Mouse (Mus musculus) hindbrain, postnatal 0 days (tissue): ENCODE measurements around the gene Slc1a3. TPM values are rescaled to one million over a fixed set of nuclear protein-coding genes. Genes with fewer than 3 reads are reported as not detected.

ENCODE experiments used
- ATAC-seq: fragments of 200-750 bp; cut with Nextera tagmentation; 2 replicates; pipeline ENCODE4 v1.8.0; 2017; ENCODE audit warnings: mild to moderate bottlenecking, moderate TSS enrichment, moderate library complexity
- DNase-seq: peaks from one replicate; pipeline ENCODE4 v3.0.0-alpha.2; 2015; ENCODE audit warnings: low spot score
- H3K27ac ChIP-seq: fragments of 300-500 bp; sonication (generic); 2 replicates; pipeline ENCODE4 v1.5.1; 2014; ENCODE audit warnings: mild to moderate bottlenecking
- H3K27me3 ChIP-seq: fragments of 300-500 bp; sonication (generic); 2 replicates; pipeline ENCODE4 v1.6.1; 2014; ENCODE audit warnings: low read length, mixed read lengths; ENCODE audit not compliant: insufficient read depth
- H3K36me3 ChIP-seq: fragments of 300-500 bp; sonication (generic); 2 replicates; pipeline ENCODE4 v1.6.1; 2014; ENCODE audit warnings: low read length, mixed read lengths; ENCODE audit not compliant: insufficient read depth
- H3K4me1 ChIP-seq: fragments of 300-500 bp; sonication (generic); 2 replicates; pipeline ENCODE4 v1.6.1; 2014; ENCODE audit warnings: antibody characterized with exemption, low read length, mixed read lengths; ENCODE audit not compliant: insufficient read depth
- H3K4me2 ChIP-seq: fragments of 300-500 bp; sonication (generic); 2 replicates; pipeline ENCODE4 v1.6.1; 2014; ENCODE audit warnings: low read depth, mild to moderate bottlenecking, low read length, moderate library complexity, mixed read lengths
- H3K4me3 ChIP-seq: fragments of 300-500 bp; sonication (generic); 2 replicates; pipeline ENCODE4 v1.5.1; 2014; ENCODE audit warnings: low read length
- H3K9ac ChIP-seq: fragments of 300-500 bp; sonication (generic); replicated peaks from 2 replicates; pipeline ENCODE4 v1.6.1; 2014; ENCODE audit warnings: mild to moderate bottlenecking, low read length, moderate library complexity, mixed read lengths
- H3K9me3 ChIP-seq: fragments of 300-500 bp; sonication (generic); 2 replicates; pipeline ENCODE4 v1.6.1; 2016; ENCODE audit warnings: low read length, mixed read lengths
- CTCF ChIP-seq: IDR thresholded peaks from 2 replicates; pipeline ENCODE4 v1.5.1; 2016; ENCODE audit warnings: antibody characterized with exemption, control low read depth, low read depth
- WGBS: fragments of 180-500 bp; shearing (Covaris S2); extraction: QIAGEN DNeasy Blood & Tissue Kit; methylation state at CpG from one replicate; pipeline ENCODE4 v1.1.7; 2014; 5-methylcytosine and 5-hydroxymethylcytosine counted together
- polyA plus RNA-seq: library from polyadenylated mRNA; unstranded; fragments of >200 nt; fragmentation: Nextera tagmentation; extraction: Ambion mirVana; gene quantifications from 2 replicates; pipeline ENCODE4 v1.2.1, GENCODE M21; 2015
- total RNA-seq: library from RNA; depleted of rRNA; stranded (reverse); fragments of >200 nt; gene quantifications from 2 replicates; pipeline ENCODE4 v1.2.3, GENCODE M21; 2014

Gene Slc1a3
- total and polyA plus RNA-seq, 2 experiments from 2014 or later: 288 to 320 TPM

GRCm38 (mm10) chr15:8634807-8635206 lies 75.8 kb downstream of the Slc1a3 start:
- DNase-seq (no peak), ATAC-seq (no peak)
- Histone ChIP-seq H3K36me3 (no peaks in the 10 kb centered on the region), H3K4me1 (peaks cover 5% of the 10 kb centered on the region; the same call in 1 of the 2 replicates), H3K4me3 (no peak overlapping the region), H3K9ac (no peak overlapping the region), H3K27me3 (no peaks in the 10 kb centered on the region), H3K4me2 (no peak overlapping the region), H3K27ac (no peak overlapping the region), H3K9me3 (no peaks in the 10 kb centered on the region)
- TF ChIP-seq CTCF: no peak
- WGBS: 88% methylated on average over 4 of the region's 4 CpGs

- Histone ChIP-seq H3K36me3 (no peaks in the 10 kb centered on the region), H3K4me2 (no peak overlapping the region), H3K4me1 (peaks cover 5% of the 10 kb centered on the region; the same call in 1 of the 2 replicates), H3K4me3 (no peak overlapping the region), H3K9ac (no peak overlapping the region), H3K9me3 (no peaks in the 10 kb centered on the region), H3K27me3 (no peaks in the 10 kb centered on the region), H3K27ac (no peak overlapping the region)
- WGBS: 38% methylated on average over 3 of the region's 3 CpGs
- no peak for TF ChIP-seq CTCF
- ATAC-seq (no peak), DNase-seq (peak; percentile 47)
These were observed 76.2 kb downstream of the Slc1a3 start for GRCm38 (mm10) chr15:8634355-8634754.

GRCm38 (mm10) chr15:8633375-8633774 lies 77.2 kb downstream of the Slc1a3 start:
- no peak for ATAC-seq
- Histone ChIP-seq H3K4me3 (no peak overlapping the region), H3K27me3 (no peaks in the 10 kb centered on the region), H3K4me2 (no peak overlapping the region), H3K9ac (no peak overlapping the region), H3K9me3 (no peaks in the 10 kb centered on the region), H3K4me1 (peaks cover 5% of the 10 kb centered on the region; the same call in 1 of the 2 replicates), H3K27ac (peak overlapping the region; percentile 36; the same call in 1 of the 2 replicates), H3K36me3 (no peaks in the 10 kb centered on the region)
- DNase-seq: peak; percentile 79
- 56% methylated on average over 6 of the region's 6 CpGs for WGBS
- TF ChIP-seq CTCF: peak; percentile 75

- 13% methylated on average over 10 of the region's 10 CpGs for WGBS
- Histone ChIP-seq H3K27ac (peak overlapping the region; percentile 36; the same call in 1 of the 2 replicates), H3K9ac (0 out of 2 replicates have a peak overlapping the region, but pooled peaks have one; percentile 13), H3K27me3 (no peaks in the 10 kb centered on the region), H3K4me2 (no peak overlapping the region), H3K4me1 (peaks cover 5% of the 10 kb centered on the region; the same call in 1 of the 2 replicates), H3K9me3 (no peaks in the 10 kb centered on the region), H3K36me3 (no peaks in the 10 kb centered on the region), H3K4me3 (no peak overlapping the region)
- DNase-seq: peak; percentile 54
- no peak for TF ChIP-seq CTCF
- ATAC-seq: peak; percentile 58
These were observed 78.2 kb downstream of the Slc1a3 start for GRCm38 (mm10) chr15:8632361-8632760.

- ATAC-seq: peak; percentile 92
These were observed 81.2 kb downstream of the Slc1a3 start for GRCm38 (mm10) chr15:8629317-8629831.

GRCm38 (mm10) chr15:8628150-8628549 lies 82.4 kb downstream of the Slc1a3 start:
- no peak for ATAC-seq
- Histone ChIP-seq H3K36me3 (no peaks in the 10 kb centered on the region), H3K9me3 (no peaks in the 10 kb centered on the region), H3K27ac (peak overlapping the region; percentile 5; the same call in 1 of the 2 replicates), H3K4me3 (no peak overlapping the region), H3K4me2 (peak overlapping the region; percentile 66; the same call in 1 of the 2 replicates), H3K27me3 (no peaks in the 10 kb centered on the region), H3K9ac (peak overlapping the region; percentile 33; the same call in 1 of the 2 replicates), H3K4me1 (0 out of 2 replicates have a peak, but pooled peaks cover 5% of the 10 kb centered on the region)
- TF ChIP-seq CTCF: no peak
- 78% methylated on average over 8 of the region's 8 CpGs for WGBS
- no peak for DNase-seq

More at GRCm38 (mm10) chr15:8629317-8629831, 81.2 kb downstream of the Slc1a3 start:
- Histone ChIP-seq H3K4me3 (peak overlapping the region; percentile 28), H3K27me3 (no peaks in the 10 kb centered on the region), H3K36me3 (no peaks in the 10 kb centered on the region), H3K4me2 (peak overlapping the region; percentile 58), H3K9ac (peak overlapping the region; percentile 10), H3K4me1 (peaks cover 5% of the 10 kb centered on the region; the same call in 1 of the 2 replicates), H3K27ac (peak overlapping the region; percentile 37), H3K9me3 (no peaks in the 10 kb centered on the region)
- peak; percentile 85 for TF ChIP-seq CTCF
- peak; percentile 92 for DNase-seq
- WGBS: 0% methylated on average over 13 of the region's 13 CpGs

GRCm38 (mm10) chr15:8627097-8627537 lies 83.4 kb downstream of the Slc1a3 start:
- ATAC-seq: peak; percentile 13
- H3K9me3 ChIP-seq: no peaks in the 10 kb centered on the region

More at GRCm38 (mm10) chr15:8627097-8627537, 83.4 kb downstream of the Slc1a3 start:
- peak; percentile 89 for TF ChIP-seq CTCF
- Histone ChIP-seq H3K27me3 (no peaks in the 10 kb centered on the region), H3K4me3 (peak overlapping the region; percentile 33), H3K27ac (peak overlapping the region; percentile 5; the same call in 1 of the 2 replicates), H3K4me1 (0 out of 2 replicates have a peak, but pooled peaks cover 3% of the 10 kb centered on the region), H3K9ac (peak overlapping the region; percentile 22), H3K4me2 (peak overlapping the region; percentile 66), H3K36me3 (no peaks in the 10 kb centered on the region)
- WGBS: 2% methylated on average over 15 of the region's 15 CpGs
- peak; percentile 82 for DNase-seq
